Mouse (Mus musculus) stomach, postnatal 0 days (tissue): ENCODE results near the gene Pdyn. TPM values are rescaled to one million over a fixed set of nuclear protein-coding genes. Genes with fewer than 3 reads are reported as not detected.

Experiments
- ATAC-seq: fragments of 200-750 bp; cut with Nextera tagmentation; 2 replicates; pipeline ENCODE4 v1.8.0; 2017; ENCODE audit not compliant: low FRiP score, low TSS enrichment
- DNase-seq: peaks from one replicate; pipeline ENCODE4 v3.0.0-alpha.2; 2016; ENCODE audit warnings: low spot score
- H3K27ac ChIP-seq: fragments of 300-500 bp; sonication (generic); replicated peaks from 2 replicates; pipeline ENCODE4 v1.5.1; 2014; ENCODE audit warnings: mild to moderate bottlenecking, control low read depth
- H3K27me3 ChIP-seq: fragments of 300-500 bp; sonication (generic); 2 replicates; pipeline ENCODE4 v1.6.1; 2014; ENCODE audit warnings: low read length; ENCODE audit not compliant: control insufficient read depth, insufficient read depth
- H3K36me3 ChIP-seq: fragments of 300-500 bp; sonication (generic); 2 replicates; pipeline ENCODE4 v1.6.1; 2014; ENCODE audit warnings: low read length, mixed read lengths; ENCODE audit not compliant: control insufficient read depth, insufficient read depth
- H3K4me1 ChIP-seq: fragments of 300-500 bp; sonication (generic); replicated peaks from 2 replicates; pipeline ENCODE4 v1.6.1; 2014; ENCODE audit warnings: antibody characterized with exemption; ENCODE audit not compliant: control insufficient read depth, insufficient read depth
- H3K4me2 ChIP-seq: fragments of 300-500 bp; sonication (generic); replicated peaks from 2 replicates; pipeline ENCODE4 v1.6.1; 2014; ENCODE audit warnings: low read depth, mild to moderate bottlenecking, control low read depth, moderate library complexity
- H3K4me3 ChIP-seq: fragments of 300-500 bp; sonication (generic); 2 replicates; pipeline ENCODE4 v1.5.1; 2014; ENCODE audit warnings: low read depth, low read length, control low read depth
- H3K9ac ChIP-seq: fragments of 300-500 bp; sonication (generic); 2 replicates; pipeline ENCODE4 v1.6.1; 2014; ENCODE audit warnings: mild to moderate bottlenecking, low read length, control low read depth, mixed read lengths
- H3K9me3 ChIP-seq: fragments of 300-500 bp; sonication (generic); 2 replicates; pipeline ENCODE4 v1.6.1; 2016; ENCODE audit warnings: low read length; ENCODE audit not compliant: control insufficient read depth
- CTCF ChIP-seq: IDR thresholded peaks from 2 replicates; pipeline ENCODE4 v1.5.1; 2016; ENCODE audit warnings: antibody characterized with exemption, low read depth, mild to moderate bottlenecking, moderate library complexity
- EP300 ChIP-seq: optimal IDR thresholded peaks from 2 replicates; pipeline ENCODE3; 2016; ENCODE audit warnings: antibody characterized with exemption
- WGBS: fragments of 180-500 bp; shearing (Covaris S2); extraction: QIAGEN DNeasy Blood & Tissue Kit; methylation state at CpG from one replicate; pipeline ENCODE4 v1.1.7; 2014; 5-methylcytosine and 5-hydroxymethylcytosine counted together
- polyA plus RNA-seq: library from polyadenylated mRNA; unstranded; fragments of >200 nt; fragmentation: Nextera tagmentation; extraction: Ambion mirVana; gene quantifications from 2 replicates; pipeline ENCODE4 v1.2.1, GENCODE M21; 2015

Pdyn gene
- polyA plus RNA-seq, 1 experiment from 2014 or later, result 0.08 TPM

- Histone ChIP-seq H3K9me3 (no peaks in the 10 kb centered on the region), H3K4me1 (no peaks in the 10 kb centered on the region), H3K27me3 (no peaks in the 10 kb centered on the region), H3K36me3 (no peaks in the 10 kb centered on the region), H3K9ac (no peak overlapping the region), H3K4me2 (no peak overlapping the region), H3K4me3 (no peak overlapping the region), H3K27ac (no peak overlapping the region)
- DNase-seq (no peak), ATAC-seq (no peak)
- no peak for TF ChIP-seq EP300
- TF ChIP-seq CTCF, result no peak
- 71% methylated on average over 2 of the region's 2 CpGs for WGBS
These were observed 46.0 kb downstream of the Pdyn start for GRCm38 (mm10) chr2:129653632-129654031.

- WGBS, result 48% methylated on average over 4 of the region's 4 CpGs
- H3K4me1 ChIP-seq, result no peaks in the 10 kb centered on the region
- ATAC-seq (no peak), DNase-seq (no peak)
- no peak overlapping the region for H3K4me3 ChIP-seq
- no peak overlapping the region for H3K27ac ChIP-seq
- H3K27me3 ChIP-seq, result no peaks in the 10 kb centered on the region
- no peak overlapping the region for H3K9ac ChIP-seq
- no peaks in the 10 kb centered on the region for H3K9me3 ChIP-seq
- TF ChIP-seq CTCF (no peak), EP300 (no peak)
- no peak overlapping the region for H3K4me2 ChIP-seq
- no peaks in the 10 kb centered on the region for H3K36me3 ChIP-seq
These were observed 47.0 kb downstream of the Pdyn start for GRCm38 (mm10) chr2:129652616-129653015.

Other genes starting within 250 kb of the Pdyn start
- gene F830045P16Rik, start 163.2 kb downstream of the Pdyn start, polyA plus RNA-seq, result 0.05 TPM in 1 of 2 replicates, not detected in the other
- 13.2 and 14.7 TPM in 2 replicates for gene Sirpa, start 107.0 kb downstream of the Pdyn start, polyA plus RNA-seq
- 5.7 and 5.8 TPM in 2 replicates for gene Stk35, start 100.7 kb upstream of the Pdyn start, polyA plus RNA-seq